ENCODE assay signal across 9 mouse cellular contexts in genomic region chr7:51300238-51300637, GRCm38 (mm10).
DNase-seq lines count a peak whose midpoint lies in the region; ATAC-seq and TF ChIP-seq lines count a peak whose summit lies in the region.
"Had no signal": no experiment of that assay in that cellular context is flagged by ENCODE, and none has a peak within 500 bp of the region (broad histone marks: within the 10 kb centered on the region; RNA-seq: fewer than 3 reads in every experiment).

No protein-coding gene starts in this region.

- no peak overlapping the region for H3K4me3 ChIP-seq in intestine, embryonic 16.5 days (ENCODE audit: low read length)
- H3K4me3 ChIP-seq in liver, postnatal 0 days (ENCODE audit: low read depth, low read length), result no peak overlapping the region
- no peak overlapping the region for H3K4me3 ChIP-seq in midbrain, embryonic 16.5 days (ENCODE audit: low read depth, low read length)
- H3K4me3 ChIP-seq: embryonic facial prominence, embryonic 13.5 days had no signal

- WGBS in intestine, embryonic 16.5 days, result 13% methylated on average over 3 of the region's 3 CpGs
- 52% methylated on average over 3 of the region's 3 CpGs for WGBS in liver, postnatal 0 days (ENCODE audit: insufficient replicate concordance)
- WGBS in midbrain, embryonic 16.5 days, result 58% methylated on average over 3 of the region's 3 CpGs

- H3K36me3 ChIP-seq in intestine, embryonic 16.5 days (ENCODE audit: control insufficient read depth, insufficient read depth, low read length), result no peaks in the 10 kb centered on the region
- no peaks in the 10 kb centered on the region for H3K36me3 ChIP-seq in liver, postnatal 0 days (replicated peaks; ENCODE audit: insufficient read depth, low read length)
- H3K36me3 ChIP-seq in midbrain, embryonic 16.5 days (ENCODE audit: control insufficient read depth, insufficient read depth, low read length), result no peaks in the 10 kb centered on the region
- H3K36me3 ChIP-seq: embryonic facial prominence, embryonic 13.5 days had no signal

- H3K27ac ChIP-seq in intestine, embryonic 16.5 days (ENCODE audit: low read length), result no peak overlapping the region
- no peak overlapping the region for H3K27ac ChIP-seq in liver, postnatal 0 days (ENCODE audit: low read depth)
- H3K27ac ChIP-seq in midbrain, embryonic 16.5 days (ENCODE audit: low read length), result no peak overlapping the region
- H3K27ac ChIP-seq: embryonic facial prominence, embryonic 13.5 days had no signal

- TF ChIP-seq EP300 in liver, postnatal 0 days (IDR thresholded peaks at IDR 0.05; ENCODE audit: low read depth), result no peak

- H3K9ac ChIP-seq in intestine, embryonic 16.5 days (ENCODE audit: low read depth, low read length), result no peak overlapping the region
- no peak overlapping the region for H3K9ac ChIP-seq in liver, postnatal 0 days (replicated peaks)
- H3K9ac ChIP-seq in midbrain, embryonic 16.5 days (ENCODE audit: low read depth, low read length), result no peak overlapping the region
- H3K9ac ChIP-seq: embryonic facial prominence, embryonic 13.5 days had no signal

- peak; percentile 85 for ATAC-seq in intestine, embryonic 16.5 days
- no peak for ATAC-seq in liver, postnatal 0 days
- no peak for ATAC-seq in midbrain, embryonic 16.5 days

- no peak overlapping the region for H3K4me2 ChIP-seq in intestine, embryonic 16.5 days (ENCODE audit: low read depth, low read length)
- H3K4me2 ChIP-seq in liver, postnatal 0 days (ENCODE audit: low read depth, low read length), result no peak overlapping the region
- H3K4me2 ChIP-seq in midbrain, embryonic 16.5 days (ENCODE audit: low read length), result no peak overlapping the region
- H3K4me2 ChIP-seq: embryonic facial prominence, embryonic 13.5 days had no signal

- H3K4me1 ChIP-seq in intestine, embryonic 16.5 days (ENCODE audit: control insufficient read depth, insufficient read depth, low read length), result no peaks in the 10 kb centered on the region
- no peaks in the 10 kb centered on the region for H3K4me1 ChIP-seq in liver, postnatal 0 days (ENCODE audit: insufficient read depth)
- H3K4me1 ChIP-seq in midbrain, embryonic 16.5 days (ENCODE audit: control insufficient read depth, insufficient read depth, low read length), result no peaks in the 10 kb centered on the region
- H3K4me1 ChIP-seq: embryonic facial prominence, embryonic 13.5 days had no signal

- no peak for TF ChIP-seq CTCF in liver, postnatal 0 days (IDR thresholded peaks at IDR 0.05; ENCODE audit: low read depth)

- no peaks in the 10 kb centered on the region for H3K9me3 ChIP-seq in intestine, embryonic 16.5 days (ENCODE audit: control insufficient read depth, low read length)
- H3K9me3 ChIP-seq in liver, postnatal 0 days (ENCODE audit: low read length), result no peaks in the 10 kb centered on the region
- H3K9me3 ChIP-seq in midbrain, embryonic 16.5 days (replicated peaks; ENCODE audit: control insufficient read depth, low read length, poor library complexity, severe bottlenecking), result no peaks in the 10 kb centered on the region
- H3K9me3 ChIP-seq: embryonic facial prominence, embryonic 13.5 days had no signal

- H3K27me3 ChIP-seq in intestine, embryonic 16.5 days (replicated peaks; ENCODE audit: control insufficient read depth, insufficient read depth, low read length), result no peaks in the 10 kb centered on the region
- H3K27me3 ChIP-seq in liver, postnatal 0 days (ENCODE audit: insufficient read depth, low read length), result no peaks in the 10 kb centered on the region
- no peaks in the 10 kb centered on the region for H3K27me3 ChIP-seq in midbrain, embryonic 16.5 days (ENCODE audit: control insufficient read depth, insufficient read depth, low read depth, low read length)
- H3K27me3 ChIP-seq: embryonic facial prominence, embryonic 13.5 days had no signal

- DNase-seq in ES-CJ7 (ENCODE audit: low read depth, low spot score), result peak; percentile 9
- DNase-seq in embryo, embryonic 10.5 days (ENCODE audit: low spot score), result peak; percentile 57
- peak; percentile 76 for DNase-seq in lung, postnatal 10 days
- DNase-seq in liver, postnatal 0 days, result no peak
- no peak for DNase-seq in thymus, postnatal 25 days
- no peak for DNase-seq in c-Kit-positive CD71-positive TER-119-positive erythroid progenitor cells, embryonic 14.5 days (ENCODE audit: low spot score)

Comparison
In these comparisons a context has a peak if more than half of its experiments do, and no peak if none do; other contexts are left out.
1. DNase-seq: peak in ES-CJ7 (single experiment), embryo, embryonic 10.5 days (single experiment) and lung, postnatal 10 days (single experiment); none in liver, postnatal 0 days (single experiment), thymus, postnatal 25 days (single experiment) and c-Kit-positive CD71-positive TER-119-positive erythroid progenitor cells, embryonic 14.5 days (single experiment).